Mouse (Mus musculus): ENCODE data around the gene Pitpnc1. TPM values are rescaled to one million over a fixed set of nuclear protein-coding genes. Genes with fewer than 3 reads are reported as not detected.

Pitpnc1 gene
- total RNA-seq, 4 experiments from 2014 or later: 69.0 to 82.6 (median 74.0) TPM

DNA sequence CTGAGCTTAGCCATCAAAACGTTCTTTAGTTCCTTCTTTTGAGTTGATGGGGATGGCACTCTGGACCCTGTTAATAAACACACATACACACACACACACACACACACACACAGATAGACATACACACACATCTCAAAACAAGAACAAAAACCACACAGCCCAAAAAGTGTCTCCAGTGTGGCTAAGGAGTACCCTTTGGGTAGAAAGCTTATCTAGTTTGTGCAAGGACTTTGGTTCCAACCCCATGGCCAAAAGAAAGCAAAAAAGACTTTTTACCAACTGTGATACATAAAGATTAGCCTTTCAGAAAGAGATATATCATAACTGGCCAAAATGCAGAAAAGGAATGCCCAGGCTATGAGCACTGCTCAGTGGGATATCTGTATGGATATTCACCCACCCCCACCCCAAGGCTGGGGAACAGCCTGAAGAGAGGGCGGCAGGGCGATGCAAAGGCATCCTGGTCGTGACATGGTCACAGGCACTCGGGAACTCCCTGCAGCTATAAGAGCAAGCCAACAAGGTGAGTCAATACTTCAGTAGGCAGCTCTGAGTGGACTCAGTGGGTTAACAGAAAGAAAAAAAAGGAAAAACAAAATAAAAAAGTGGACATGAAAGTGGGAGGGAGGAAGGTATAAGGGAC, 60.3 kb downstream of the Pitpnc1 start:
- DNase-seq (ENCODE audit: low spot score): no peak

DNA sequence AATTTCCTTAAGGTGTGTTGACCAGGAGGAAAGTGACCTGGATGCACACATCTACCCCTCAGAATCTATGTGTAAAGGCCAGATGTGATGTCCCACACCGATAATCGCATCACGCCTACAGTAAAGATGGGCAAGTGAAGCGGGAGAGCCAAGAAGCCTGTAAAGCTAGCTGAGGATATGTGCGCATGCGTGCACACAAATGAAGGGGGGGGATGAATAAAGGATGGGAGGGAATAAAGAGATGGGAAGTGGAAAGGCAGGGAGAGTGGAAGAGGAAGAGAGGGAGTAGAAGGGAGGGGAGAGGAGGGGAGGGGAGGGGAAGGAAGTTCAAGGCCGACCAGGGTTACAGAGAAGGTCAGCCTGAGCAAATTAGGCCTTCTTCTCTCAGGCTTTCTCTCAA, 61.6 kb downstream of the Pitpnc1 start:
- DNase-seq (ENCODE audit: low spot score): no peak

DNA sequence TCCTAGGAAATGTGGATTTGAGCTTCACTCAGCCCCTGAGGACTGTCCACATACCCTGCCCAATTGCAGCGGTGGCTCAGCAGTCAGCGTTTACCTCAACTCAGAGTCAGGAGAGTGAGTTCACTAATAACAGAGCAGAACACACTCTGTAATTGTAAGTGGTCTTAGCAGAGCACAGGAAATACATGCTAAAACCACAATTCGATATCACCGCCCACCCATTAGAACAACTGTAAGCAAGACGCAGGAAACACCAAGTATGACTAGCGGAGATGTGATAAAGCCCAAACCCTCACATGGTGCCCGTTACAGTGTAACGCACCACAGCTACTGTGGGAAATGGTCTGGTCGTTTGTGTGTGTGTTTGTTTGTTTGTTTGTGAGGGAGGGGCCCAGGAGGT, 62.8 kb downstream of the Pitpnc1 start:
- DNase-seq (ENCODE audit: low spot score): no peak

DNA sequence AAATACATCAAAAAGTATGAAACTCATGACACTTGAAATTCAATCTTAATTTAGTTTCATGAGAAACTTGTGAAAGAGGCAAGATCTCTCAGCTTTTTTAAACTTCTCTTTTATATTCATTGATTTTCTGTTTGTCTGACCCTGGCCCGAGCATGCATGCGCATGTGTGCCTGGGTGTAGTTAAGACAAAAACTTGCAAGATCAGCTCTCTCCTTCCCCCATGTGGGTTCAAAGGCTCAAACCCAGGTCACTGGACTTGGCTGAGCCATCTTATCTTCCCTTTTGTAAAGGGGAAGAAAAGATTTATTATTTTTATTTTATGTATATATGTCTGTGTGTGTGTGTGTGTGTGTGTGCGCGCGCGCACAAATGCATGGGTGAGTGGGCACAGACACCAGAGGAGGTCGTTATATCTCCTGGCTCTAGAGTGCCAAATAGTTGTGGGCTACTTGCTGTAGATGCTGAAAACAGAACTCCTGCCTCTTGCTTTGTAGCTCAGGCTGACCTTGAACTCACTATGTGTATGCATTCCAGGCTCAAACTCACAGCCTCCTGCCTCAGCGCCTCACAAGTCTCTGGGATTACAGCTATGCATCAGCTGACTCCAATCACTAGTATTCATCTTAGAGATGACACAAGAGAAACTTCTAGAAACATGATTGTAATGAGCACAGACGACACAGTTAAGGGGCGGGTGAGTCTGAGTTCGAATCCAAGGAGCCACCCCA, 64.7 kb downstream of the Pitpnc1 start:
- no peak for DNase-seq (ENCODE audit: low spot score)

DNA sequence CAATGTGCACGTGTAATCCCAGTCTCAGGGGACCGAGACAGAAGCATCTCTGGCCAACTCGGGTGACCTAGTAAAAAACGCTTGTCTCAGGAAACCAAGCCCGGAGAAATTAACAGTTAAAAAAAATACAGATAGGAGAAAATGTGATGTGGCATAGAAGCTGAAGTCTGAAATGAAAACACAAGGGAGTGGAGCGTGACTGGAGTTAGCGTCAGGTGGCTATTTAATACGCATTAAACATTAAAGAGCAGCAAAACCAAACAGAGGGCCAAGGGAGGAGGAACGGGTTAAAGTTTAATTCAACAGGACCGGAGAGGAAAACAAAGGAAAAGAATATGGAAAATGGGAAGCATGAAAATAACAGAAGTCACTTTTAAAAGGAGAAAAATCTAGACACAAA, 67.2 kb downstream of the Pitpnc1 start:
- DNase-seq (ENCODE audit: low spot score): no peak

DNA sequence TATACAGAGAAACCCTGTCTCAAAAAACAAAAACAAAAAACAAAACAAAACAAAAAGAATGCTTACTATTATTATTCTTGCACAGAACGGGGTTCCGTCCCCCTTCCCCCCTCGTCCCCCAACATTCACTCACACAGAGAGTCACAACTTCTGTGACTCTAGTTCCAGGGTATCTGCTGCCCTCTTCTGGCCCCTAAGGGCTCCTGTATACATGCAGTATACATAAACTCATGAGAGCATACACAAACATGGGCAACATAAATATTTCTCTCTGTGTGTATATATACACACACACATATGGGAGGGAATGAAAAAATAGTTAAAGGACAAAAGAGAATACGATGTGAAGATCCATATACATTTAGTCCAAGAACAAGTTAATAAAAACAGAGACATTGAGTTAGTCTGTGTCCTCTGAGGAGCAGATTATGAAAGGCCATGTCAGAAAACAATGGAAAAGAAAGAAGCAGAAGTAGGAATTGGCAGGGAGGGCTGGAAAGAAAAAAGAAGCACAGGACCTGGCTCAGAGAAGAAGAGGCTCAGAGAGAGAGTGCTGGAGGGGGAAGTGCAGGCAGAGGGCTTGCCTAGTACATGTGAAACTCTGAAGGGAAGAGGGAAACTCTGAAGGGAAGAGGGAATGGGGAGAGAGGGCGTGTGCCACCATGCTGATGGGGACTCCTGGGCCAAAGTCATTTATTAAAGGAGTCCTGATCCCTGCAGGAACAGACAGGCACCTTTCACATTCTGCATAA, 68.5 kb downstream of the Pitpnc1 start:
- DNase-seq (ENCODE audit: low spot score): no peak

DNA sequence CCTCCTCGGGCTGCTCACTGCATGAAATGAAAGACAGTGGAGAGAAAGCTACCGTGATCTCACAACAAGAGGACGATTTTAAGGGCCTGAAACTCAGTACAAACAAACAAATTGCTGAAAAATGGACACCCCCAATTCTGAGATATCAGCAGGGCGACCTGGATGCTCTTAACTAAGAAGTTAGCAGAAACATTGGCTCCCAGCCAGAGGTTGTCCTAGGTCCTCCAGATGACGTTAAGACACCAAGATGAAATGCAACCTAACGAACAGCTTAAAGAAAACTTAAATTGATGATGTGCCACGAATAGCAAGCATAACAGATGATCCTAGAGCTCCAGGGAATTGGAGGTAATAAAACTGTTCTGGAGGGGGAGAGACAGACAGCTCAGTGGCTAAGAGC, 69.7 kb downstream of the Pitpnc1 start:
- no peak for DNase-seq (ENCODE audit: low spot score)

DNA sequence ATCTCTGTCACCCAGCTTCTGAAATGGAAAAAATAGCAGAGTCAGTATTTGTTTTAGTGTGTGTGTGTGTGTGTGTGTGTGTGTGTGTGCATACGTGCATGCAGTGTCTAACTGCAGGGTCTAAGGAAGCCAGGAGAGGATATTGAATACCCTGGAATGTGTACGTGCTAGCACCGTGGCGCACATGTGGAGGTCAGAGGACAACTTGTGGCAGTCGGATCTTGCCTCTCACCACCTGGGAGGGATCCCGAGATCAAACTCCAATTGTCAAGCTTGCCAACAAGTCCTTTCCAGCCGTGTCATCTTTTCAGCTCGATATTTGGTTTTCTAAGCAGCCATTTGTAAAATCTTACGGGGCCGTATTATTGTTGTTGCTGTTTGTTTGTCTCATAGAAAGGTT, 70.5 kb downstream of the Pitpnc1 start:
- DNase-seq (ENCODE audit: low spot score): no peak

DNA sequence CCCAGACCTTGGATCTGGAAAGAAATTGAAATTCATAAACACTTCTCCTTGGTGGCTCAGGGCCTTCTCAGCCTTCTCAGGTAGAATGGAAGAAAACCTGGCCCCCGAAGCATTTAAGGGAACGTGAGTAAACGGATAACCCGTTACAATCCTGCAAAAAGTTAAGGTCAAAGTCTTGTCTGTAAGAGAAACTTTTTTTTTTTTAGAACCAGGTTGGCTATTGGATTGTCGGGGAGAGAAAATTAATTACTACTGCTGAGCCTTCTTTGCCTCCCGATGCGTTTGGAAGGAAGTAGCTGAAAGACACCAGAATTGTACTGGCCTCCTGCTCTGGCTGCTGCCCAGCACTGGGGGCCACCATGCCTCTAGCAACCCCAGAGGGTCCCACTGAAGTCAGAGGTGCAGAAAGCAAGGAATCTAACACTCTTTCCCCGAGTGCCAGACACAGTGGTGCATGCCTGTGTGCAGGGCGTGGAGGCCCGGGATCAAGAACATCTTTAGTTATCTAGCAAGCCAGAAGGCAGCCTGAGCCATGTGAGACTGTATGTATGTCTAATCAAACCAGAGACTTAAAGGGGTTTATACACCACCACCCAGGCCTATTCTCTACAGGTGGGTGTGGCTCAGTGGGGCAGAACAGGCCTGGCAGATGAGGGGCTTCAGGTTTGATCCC, 73.0 kb downstream of the Pitpnc1 start:
- no peak for DNase-seq (ENCODE audit: low spot score)

DNA sequence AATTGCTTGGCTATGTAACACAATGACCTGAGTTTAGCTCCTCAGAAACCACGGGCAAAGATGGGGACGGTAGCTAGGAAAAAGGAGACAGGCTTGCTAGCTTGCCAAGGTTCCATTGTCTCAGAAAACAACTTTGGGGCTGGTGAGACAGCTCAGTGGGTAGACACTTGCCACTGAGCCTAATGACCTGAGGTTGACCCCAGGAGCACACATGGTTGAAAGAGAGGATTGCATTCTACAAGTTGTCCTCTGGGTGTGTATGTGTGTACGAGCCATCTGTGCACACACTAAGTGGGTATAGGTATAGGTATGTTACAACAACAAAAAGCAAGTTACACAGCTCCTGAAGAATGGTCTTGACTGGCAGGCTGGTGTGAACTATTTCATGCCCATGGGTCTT, 76.3 kb downstream of the Pitpnc1 start:
- DNase-seq (ENCODE audit: low spot score): no peak

DNA sequence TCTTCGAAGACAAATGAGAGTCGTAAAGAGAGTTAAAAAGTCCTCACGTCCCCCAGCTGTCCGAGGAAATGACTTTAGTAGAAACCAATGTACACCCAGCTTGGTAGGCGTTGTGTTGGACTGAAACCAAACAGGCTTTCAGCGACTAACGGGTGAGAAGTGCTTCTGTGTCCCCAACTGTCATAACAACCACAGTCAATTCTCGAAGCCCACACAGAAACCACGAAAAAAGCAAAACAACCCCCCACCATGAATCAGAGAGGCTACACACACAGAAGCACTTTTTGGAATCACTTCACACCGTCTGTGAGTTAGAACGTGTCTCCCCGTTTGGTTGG, 76.7 kb downstream of the Pitpnc1 start:
- DNase-seq (ENCODE audit: low spot score): no peak

DNA sequence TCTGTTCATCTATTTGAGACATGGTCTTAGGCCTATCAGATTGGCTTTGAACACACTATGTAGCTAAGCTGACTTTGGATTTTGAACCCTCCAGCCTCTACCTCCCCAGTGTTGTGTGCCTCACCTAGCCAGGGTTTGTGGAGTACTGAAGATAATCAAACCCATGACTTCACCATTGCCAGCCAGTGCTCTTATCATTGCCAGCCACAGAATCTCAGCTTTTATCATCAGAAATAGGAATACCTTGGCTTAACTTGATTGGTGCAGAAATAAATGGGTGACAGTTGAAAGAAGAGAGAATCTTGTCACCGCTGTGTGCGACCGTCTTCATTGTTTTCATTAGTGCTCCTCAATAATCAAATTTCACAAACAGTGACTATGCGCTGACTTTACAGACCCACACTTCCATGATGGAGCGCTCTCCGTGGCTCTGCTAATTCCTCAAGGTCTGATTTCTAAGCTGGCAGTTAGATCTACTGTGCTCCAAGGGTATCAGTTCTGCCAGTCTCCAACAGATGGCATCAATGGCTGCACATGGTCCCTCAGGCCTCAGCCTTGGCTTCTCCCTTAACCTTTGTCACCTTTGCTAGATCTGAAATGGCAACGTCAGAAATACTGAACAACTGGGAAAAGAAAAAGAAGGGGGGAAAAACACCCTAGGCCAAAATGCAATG, 77.2 kb downstream of the Pitpnc1 start:
- no peak for DNase-seq (ENCODE audit: low spot score)

DNA sequence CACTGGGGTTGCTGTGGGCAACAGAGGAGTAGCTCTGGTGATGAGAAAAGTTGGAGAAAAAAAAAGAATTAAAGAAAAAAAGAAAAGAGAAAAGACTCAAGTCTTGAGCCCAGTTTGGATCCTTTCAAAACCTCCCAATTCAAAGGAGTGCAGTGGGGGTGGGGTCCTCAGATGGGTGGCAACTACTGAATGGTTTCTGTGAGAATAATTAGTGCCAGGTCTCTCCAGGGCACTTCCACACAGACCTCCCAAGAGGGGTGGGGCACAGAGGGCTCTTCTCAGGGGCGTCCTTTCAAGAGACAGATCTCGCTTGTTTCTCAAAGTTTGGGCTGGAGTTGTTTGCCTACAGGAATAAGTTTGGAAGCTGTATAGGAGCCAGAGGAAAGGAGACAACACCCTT, 80.0 kb downstream of the Pitpnc1 start:
- DNase-seq (ENCODE audit: low spot score): no peak

DNA sequence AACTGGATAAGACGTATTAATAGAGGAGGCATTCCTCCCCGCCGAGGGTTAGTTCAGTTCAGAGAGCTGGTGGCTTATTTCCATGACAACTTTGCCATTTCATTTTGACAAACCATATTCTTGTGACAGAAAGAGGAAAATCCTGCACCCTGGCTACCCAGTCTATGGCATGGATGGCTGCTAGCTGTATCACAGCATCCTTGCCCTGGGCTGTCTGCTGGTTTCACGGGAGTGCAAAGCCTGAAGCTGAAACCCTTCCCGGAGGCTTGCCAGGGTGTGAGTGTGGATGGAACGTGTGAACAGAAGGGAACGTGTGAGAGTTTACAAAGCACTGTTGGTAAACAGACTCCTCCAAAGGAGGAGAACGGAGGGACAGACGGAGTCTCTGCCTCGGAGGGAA, 80.5 kb downstream of the Pitpnc1 start:
- DNase-seq (ENCODE audit: low spot score): no peak

DNA sequence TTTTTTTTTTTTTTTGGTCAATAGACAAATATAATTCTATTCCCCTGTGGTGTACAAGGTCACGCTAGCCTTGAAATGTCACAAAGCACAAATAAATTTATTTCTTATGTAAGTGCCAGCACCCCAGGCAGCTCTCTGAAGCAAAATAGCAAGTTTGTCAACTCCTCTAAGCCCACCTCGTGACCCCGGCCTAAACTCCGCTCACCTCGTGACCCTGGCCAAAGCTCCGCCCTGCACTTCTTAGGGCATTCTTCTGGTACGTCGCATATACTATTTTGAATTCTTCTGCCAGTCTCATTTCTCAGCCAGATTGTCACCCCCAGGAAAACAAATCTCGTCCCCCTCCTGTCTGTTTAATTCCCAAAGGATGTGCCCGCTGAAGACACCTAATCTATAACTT, 84.0 kb downstream of the Pitpnc1 start:
- no peak for DNase-seq (ENCODE audit: low spot score)

DNA sequence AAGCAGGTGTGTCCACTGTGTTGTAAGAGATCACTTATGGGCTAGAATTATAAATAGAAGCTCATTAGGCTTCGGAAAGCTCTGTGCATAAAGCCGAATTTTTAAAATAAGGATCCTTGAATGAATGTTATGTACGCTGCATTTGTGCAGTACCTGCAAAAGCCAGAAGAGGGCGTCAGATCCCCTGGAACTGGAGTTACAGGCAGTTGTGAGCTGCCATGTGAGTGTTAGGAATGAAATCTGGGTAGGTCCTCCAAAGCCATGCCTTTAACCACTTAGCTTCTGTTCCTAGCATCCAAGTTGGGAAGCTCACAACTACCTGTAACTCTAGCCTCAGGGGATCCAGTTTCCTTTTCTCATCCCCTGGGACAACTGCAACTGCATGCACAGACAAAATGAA, 85.2 kb downstream of the Pitpnc1 start:
- no peak for DNase-seq (ENCODE audit: low spot score)

DNA sequence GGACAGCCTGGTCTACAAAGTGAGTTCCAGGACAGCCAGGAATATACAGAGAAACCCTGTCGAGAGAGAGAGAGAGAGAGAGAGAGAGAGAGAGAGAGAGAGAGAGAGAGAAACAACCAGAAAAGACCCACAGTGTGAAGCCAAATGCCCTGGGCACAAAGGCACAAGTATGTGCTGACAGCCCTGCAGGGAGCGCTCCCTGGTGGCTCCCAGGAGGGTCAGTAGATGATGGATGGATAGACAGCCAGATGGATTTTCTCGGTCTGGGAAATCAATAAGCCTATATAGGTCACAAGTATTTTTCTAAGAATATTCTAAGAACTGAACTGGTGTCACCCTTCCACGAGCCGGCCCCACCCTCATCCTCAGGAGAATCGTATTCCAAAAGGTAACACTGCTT, 86.5 kb downstream of the Pitpnc1 start:
- no peak for DNase-seq (ENCODE audit: low spot score)

DNA sequence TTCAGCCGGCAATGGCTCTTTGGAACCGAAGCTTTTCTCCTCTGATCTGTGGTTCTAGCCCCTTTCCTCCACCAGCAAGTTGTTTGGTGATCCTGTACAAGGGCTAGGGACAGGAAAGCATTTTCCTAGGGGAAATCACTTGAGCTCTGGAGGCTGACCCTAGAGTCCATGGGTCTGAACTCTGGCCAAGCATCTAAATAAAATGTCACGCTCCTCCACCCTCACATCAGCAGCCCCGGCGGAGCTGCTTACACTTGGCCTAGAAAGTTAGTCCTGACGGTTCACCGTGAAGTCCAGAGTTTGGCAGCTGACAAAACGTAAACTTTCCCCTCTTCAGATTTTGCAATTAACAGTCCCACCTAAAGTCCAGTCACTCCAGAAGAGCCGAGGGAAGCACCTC, 90.5 kb downstream of the Pitpnc1 start:
- DNase-seq (ENCODE audit: low spot score): peak; percentile 57

DNA sequence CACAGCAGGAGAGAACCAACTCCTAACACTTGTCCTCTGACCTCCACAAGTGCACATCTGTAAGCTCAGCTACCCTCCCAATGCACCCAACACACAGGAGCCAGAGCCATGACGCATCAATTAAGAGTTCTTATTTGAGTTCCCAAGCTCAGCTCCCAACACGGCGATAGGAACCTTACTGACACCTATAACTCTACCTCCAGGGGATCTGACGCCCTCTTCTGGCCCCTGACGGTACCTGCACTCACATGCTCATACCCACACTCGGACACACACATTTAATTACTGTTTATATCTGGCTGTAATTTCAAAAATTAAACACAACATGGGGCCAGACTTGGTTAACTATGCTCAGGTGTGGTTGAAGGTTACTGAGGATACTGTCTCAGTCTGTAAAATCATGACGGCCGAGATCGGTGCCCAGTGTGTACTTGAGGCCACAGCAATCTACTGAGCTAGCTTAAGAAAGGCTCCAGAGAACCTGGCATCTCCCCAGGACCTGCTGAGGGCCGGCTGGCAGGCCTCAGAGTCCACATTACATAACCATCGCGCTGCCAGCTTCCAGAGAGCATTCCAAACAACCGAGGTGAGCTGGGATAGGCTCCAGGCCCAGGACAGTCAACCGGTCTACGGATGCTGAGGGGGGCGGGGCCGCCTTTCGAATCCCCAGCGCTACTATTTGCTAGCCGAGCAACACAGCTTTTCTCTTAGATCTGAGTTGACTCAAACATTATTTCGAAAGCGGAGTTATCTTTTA, 91.2 kb downstream of the Pitpnc1 start:
- peak; percentile 76 for DNase-seq (ENCODE audit: low spot score)

DNA sequence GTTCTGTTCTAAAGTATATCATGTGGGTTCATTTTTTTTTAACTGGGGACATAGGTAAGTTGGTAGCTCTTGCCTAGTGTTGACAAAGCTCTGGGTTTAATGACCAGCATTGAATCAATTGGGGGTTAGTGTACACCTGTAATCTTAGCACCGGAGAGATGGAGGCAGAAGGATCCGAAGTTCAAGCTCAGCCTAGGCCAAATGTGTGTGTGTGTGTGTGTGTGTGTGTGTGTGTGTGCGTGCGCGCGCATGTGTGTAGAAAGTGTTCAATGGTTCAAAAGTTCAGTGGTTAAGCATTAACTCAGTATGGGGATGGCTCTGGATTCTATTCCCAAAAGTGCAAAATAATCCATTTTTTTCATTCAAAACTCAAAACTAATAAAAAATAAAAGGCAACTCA, 93.2 kb downstream of the Pitpnc1 start:
- no peak for DNase-seq (ENCODE audit: low spot score)

DNA sequence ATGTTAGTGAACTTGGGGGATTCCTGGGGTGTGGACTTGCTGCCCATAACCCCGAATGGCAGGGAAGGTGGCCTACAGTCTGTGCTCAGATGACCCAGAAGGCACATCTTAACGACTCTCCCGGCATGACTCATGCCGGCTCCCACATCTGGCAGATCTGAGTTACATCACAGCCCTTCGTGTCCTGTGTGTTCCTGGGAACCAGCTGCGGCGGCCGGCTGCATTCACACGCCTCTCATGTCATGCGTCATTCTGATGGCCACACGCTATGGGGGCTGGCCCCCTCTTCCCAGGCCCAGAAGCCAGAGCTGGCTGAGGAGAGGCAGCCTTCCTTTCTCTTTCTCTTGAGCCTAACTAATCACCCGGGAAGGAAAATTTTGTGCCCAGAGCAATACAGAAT, 94.2 kb downstream of the Pitpnc1 start:
- DNase-seq (ENCODE audit: low spot score): peak; percentile 80
